Mouse (Mus musculus): Measurements from ENCODE around the gene Rffl.

- TF ChIP-seq CTCF (IDR thresholded peaks at IDR 0.05), result no peak
- TF ChIP-seq EP300 (IDR thresholded peaks at IDR 0.05), result no peak
Measured at GRCm38 (mm10) chr11:82835616-82836432, 35.2 kb downstream of the Rffl start.
